Mouse (Mus musculus): ENCODE measurements around the gene Exoc3l. TPM values are rescaled to one million over a fixed set of nuclear protein-coding genes. Genes with fewer than 3 reads are reported as not detected.

The Exoc3l gene
- total RNA-seq, 2 experiments from 2014 or later: 0.98 to 1.3 TPM

GRCm38 (mm10) chr8:105252680-105253537 is 43.0 kb downstream of the Exoc3l start:
- DNase-seq (ENCODE audit: extremely low spot score in 1 of 2, low spot score in 1 of 2): no peak

- no peak for DNase-seq (ENCODE audit: extremely low spot score in 1 of 2, low spot score in 1 of 2)
Observed at GRCm38 (mm10) chr8:105251954-105252353, 43.9 kb downstream of the Exoc3l start.

- DNase-seq (ENCODE audit: extremely low spot score in 1 of 2, low spot score in 1 of 2): no peak
Observed at GRCm38 (mm10) chr8:105241016-105241415, 54.9 kb downstream of the Exoc3l start.

Small RNAs within 50 kb of the gene (microRNA-seq; reads per million reads assigned to microRNA genes)
- 0 reads per million in 2 experiments for gene Gm27320
- gene Mir328: 10,246 to 11,644 reads per million in 2 experiments

Other genes starting within 250 kb of the Exoc3l start
- not detected for gene Ces3a, start 247.5 kb downstream of the Exoc3l start, total RNA-seq (2021)
- gene Ces3b, start 212.3 kb downstream of the Exoc3l start, total RNA-seq (2021): not detected
- not detected for gene Ces4a, start 164.3 kb downstream of the Exoc3l start, total RNA-seq (2021)
- 10 to 100 TPM; 22.0 to 22.1 TPM for gene Cbfb, start 125.4 kb downstream of the Exoc3l start, total RNA-seq (2021)
- 10 to 100 TPM; 35.4 to 36.4 TPM for gene D230025D16Rik, start 71.0 kb downstream of the Exoc3l start, total RNA-seq (2021)
- 1 to 10 TPM; 4.0 to 4.4 TPM for gene B3gnt9, start 40.9 kb downstream of the Exoc3l start, total RNA-seq (2021)
- gene Tradd, start 31.5 kb downstream of the Exoc3l start, total RNA-seq (2021): 10 to 100 TPM in 1 of 2 experiments, 1 to 10 TPM in 1; 4.6 to 10.9 TPM
- under 1 TPM; 0.69 to 0.94 TPM for gene Fbxl8, start 31.5 kb downstream of the Exoc3l start, total RNA-seq (2021)
- gene Hsf4, start 26.3 kb downstream of the Exoc3l start, total RNA-seq (2021): 1 to 10 TPM; 4.1 to 5.0 TPM
- gene Nol3, start 20.0 kb downstream of the Exoc3l start, total RNA-seq (2021): 1 to 10 TPM; 6.8 to 7.8 TPM
- gene 4931428F04Rik, start 6.2 kb downstream of the Exoc3l start, total RNA-seq (2021): 10 to 100 TPM; 21.7 to 24.4 TPM
- gene E2f4, start 1.6 kb upstream of the Exoc3l start, total RNA-seq (2021): 10 to 100 TPM; 31.4 to 34.7 TPM
- gene Elmo3, start 9.5 kb upstream of the Exoc3l start, total RNA-seq (2021): under 1 TPM; 0.61 to 0.64 TPM
- gene Lrrc29, start 30.2 kb upstream of the Exoc3l start, total RNA-seq (2021): 1 to 10 TPM; 4.0 to 9.2 TPM
- 10 to 100 TPM; 40.7 to 45.2 TPM for gene Tmem208, start 30.3 kb upstream of the Exoc3l start, total RNA-seq (2021)
- gene Fhod1, start 51.9 kb upstream of the Exoc3l start, total RNA-seq (2021): 1 to 10 TPM; 1.7 to 2.8 TPM
- 10 to 100 TPM; 12.5 to 13.4 TPM for gene Slc9a5, start 52.7 kb upstream of the Exoc3l start, total RNA-seq (2021)
- gene Plekhg4, start 77.2 kb upstream of the Exoc3l start, total RNA-seq (2021): 1 to 10 TPM in 1 of 2 experiments, under 1 TPM in 1; 0.49 to 1.1 TPM
- gene Kctd19, start 117.4 kb upstream of the Exoc3l start, total RNA-seq (2021): not detected
- gene Lrrc36, start 117.5 kb upstream of the Exoc3l start, total RNA-seq (2021): under 1 TPM; 0.34 to 0.59 TPM
- gene Tppp3, start 175.4 kb upstream of the Exoc3l start, total RNA-seq (2021): 10 to 100 TPM; 26.7 to 33.7 TPM
- 10 to 100 TPM; 27.6 to 34.0 TPM for gene Zdhhc1, start 200.8 kb upstream of the Exoc3l start, total RNA-seq (2021)
- gene Hsd11b2, start 222.7 kb upstream of the Exoc3l start, total RNA-seq (2021): under 1 TPM in 1 of 2 experiments, not detected in 1; 0.15 TPM

All from layer of hippocampus, postnatal 25 days (tissue).